Mouse (Mus musculus) MEL (cell line): Measurements from ENCODE around the gene Arid5b. TPM values are rescaled to one million over a fixed set of nuclear protein-coding genes. Genes with fewer than 3 reads are reported as not detected.

ENCODE experiments used
- DNase-seq: peaks from one replicate; pipeline ENCODE4 v3.0.0; 2011; ENCODE audit warnings: low read depth, low spot score
- H3K27ac ChIP-seq: 2 replicates; pipeline ENCODE4 v1.5.1; 2012; ENCODE audit warnings: low read depth, mild to moderate bottlenecking, control low read depth, low read length, moderate library complexity; ENCODE audit not compliant: control insufficient read depth
- H3K27me3 ChIP-seq, 2 experiments: fragments of 150-350 bp in 1 of 2; sonication (generic) in 1 of 2; 2 replicates each; pipeline ENCODE4 v1.6.1; 2012; ENCODE audit warnings: low read length in 2 of 2, mild to moderate bottlenecking in 2 of 2, improper control_type of control experiment in 1 of 2, moderate library complexity in 1 of 2; ENCODE audit not compliant: insufficient read depth in 2 of 2, control insufficient read depth in 1 of 2
- H3K36me3 ChIP-seq, 2 experiments: 2 replicates each; pipeline ENCODE4 v1.6.1; 2012 to 2014; ENCODE audit warnings: low read length in 2 of 2, improper control_type of control experiment in 1 of 2, inconsistent platforms in 1 of 2, mild to moderate bottlenecking in 1 of 2; ENCODE audit not compliant: insufficient read depth in 2 of 2, control insufficient read depth in 1 of 2
- H3K4me1 ChIP-seq, 2 experiments: fragments of 150-350 bp in 1 of 2; sonication (generic) in 1 of 2; 2 replicates each; pipeline ENCODE4 v1.6.1; 2012; ENCODE audit warnings: low read length in 2 of 2, improper control_type of control experiment in 1 of 2, mild to moderate bottlenecking in 1 of 2; ENCODE audit not compliant: insufficient read depth in 2 of 2, control insufficient read depth in 1 of 2
- H3K4me3 ChIP-seq, 2 experiments: fragments of 150-350 bp in 1 of 2; sonication (generic) in 1 of 2; 2 replicates each; pipeline ENCODE4 v1.5.1; 2012; ENCODE audit warnings: low read depth in 2 of 2, low read length in 2 of 2, mild to moderate bottlenecking in 2 of 2, moderate library complexity in 2 of 2, control low read depth in 1 of 2, improper control_type of control experiment in 1 of 2; ENCODE audit not compliant: control insufficient read depth in 1 of 2, insufficient read depth in 1 of 2
- H3K79me2 ChIP-seq: 2 replicates; pipeline ENCODE4 v1.6.1; 2012; ENCODE audit warnings: mild to moderate bottlenecking, low read length, moderate library complexity; ENCODE audit not compliant: control insufficient read depth, poor library complexity, insufficient read depth
- H3K9ac ChIP-seq: 2 replicates; pipeline ENCODE4 v1.6.1; 2012; ENCODE audit warnings: low read depth, mild to moderate bottlenecking, control low read depth, low read length, moderate library complexity; ENCODE audit not compliant: control insufficient read depth, poor library complexity, severe bottlenecking
- H3K9me3 ChIP-seq: fragments of 150-350 bp; sonication (generic); replicated peaks from 2 replicates; pipeline ENCODE4 v1.6.1; 2012; ENCODE audit warnings: mild to moderate bottlenecking, low read length, improper control_type of control experiment, moderate library complexity; ENCODE audit not compliant: insufficient read depth
- CHD1 ChIP-seq: IDR thresholded peaks from 2 replicates; pipeline ENCODE4 v1.6.1; 2012; ENCODE audit warnings: low read depth, mild to moderate bottlenecking, inconsistent platforms, low read length, improper control_type of control experiment
- CHD2 ChIP-seq: IDR thresholded peaks from 2 replicates; pipeline ENCODE4 v1.6.1; 2011; ENCODE audit warnings: low read length, improper control_type of control experiment
- CTCF ChIP-seq, 3 experiments: IDR thresholded peaks in 2 of 3; conservative IDR thresholded peaks in 1 of 3; 2 replicates each; pipeline ENCODE4 v1.5.1; 2011 to 2012; ENCODE audit warnings: low read length in 3 of 3, low read depth in 2 of 3, mild to moderate bottlenecking in 2 of 3, improper control_type of control experiment in 1 of 3, inconsistent platforms in 1 of 3, mixed read lengths in 1 of 3, moderate library complexity in 1 of 3; ENCODE audit not compliant: control insufficient read depth in 1 of 3, insufficient read depth in 1 of 3, poor library complexity in 1 of 3, severe bottlenecking in 1 of 3
- EP300 ChIP-seq, 2 experiments: IDR thresholded peaks; 2 replicates each; pipeline ENCODE4 v1.6.1; 2011; ENCODE audit warnings: improper control_type of control experiment in 2 of 2, low read length in 2 of 2, low read depth in 1 of 2, mild to moderate bottlenecking in 1 of 2
- ETS1 ChIP-seq: IDR thresholded peaks from 2 replicates; pipeline ENCODE4 v1.6.1; 2012; ENCODE audit warnings: low read depth, mild to moderate bottlenecking, inconsistent platforms, low read length, improper control_type of control experiment, moderate library complexity
- GATA1 ChIP-seq: IDR thresholded peaks from 2 replicates; pipeline ENCODE4 v1.6.1; 2011; ENCODE audit warnings: low read depth, low read length, improper control_type of control experiment
- KAT2A ChIP-seq: conservative IDR thresholded peaks from 2 replicates; pipeline ENCODE4 v1.6.1; 2012; ENCODE audit warnings: low read depth, low read length, improper control_type of control experiment, inconsistent platforms
- MAFK ChIP-seq: IDR thresholded peaks from 2 replicates; pipeline ENCODE4 v1.6.1; 2011; ENCODE audit warnings: low read depth, mild to moderate bottlenecking, low read length, improper control_type of control experiment, borderline replicate concordance
- MAX ChIP-seq: IDR thresholded peaks from 2 replicates; pipeline ENCODE4 v1.6.1; 2011; ENCODE audit warnings: low read length, improper control_type of control experiment
- MXI1 ChIP-seq: IDR thresholded peaks from 2 replicates; pipeline ENCODE4 v1.6.1; 2011; ENCODE audit warnings: mild to moderate bottlenecking, low read depth, low read length, improper control_type of control experiment
- MYC ChIP-seq: IDR thresholded peaks from 2 replicates; pipeline ENCODE4 v1.6.1; 2011; ENCODE audit warnings: low read depth, mild to moderate bottlenecking, low read length, improper control_type of control experiment, moderate library complexity
- NELFE ChIP-seq: IDR thresholded peaks from 2 replicates; pipeline ENCODE4 v1.6.1; 2011; ENCODE audit warnings: low read depth, low read length, improper control_type of control experiment
- NRF1 ChIP-seq: IDR thresholded peaks from 2 replicates; pipeline ENCODE4 v1.6.1; 2014; ENCODE audit warnings: low read depth, mild to moderate bottlenecking, inconsistent platforms, low read length, improper control_type of control experiment, moderate library complexity; ENCODE audit not compliant: poor library complexity, insufficient read depth, severe bottlenecking
- POLR2AphosphoS5 ChIP-seq: IDR thresholded peaks from 2 replicates; pipeline ENCODE4 v1.6.1; 2012; ENCODE audit warnings: low read depth, borderline replicate concordance, mild to moderate bottlenecking, inconsistent platforms, low read length, moderate library complexity, mixed read lengths
- RAD21 ChIP-seq: IDR thresholded peaks from 2 replicates; pipeline ENCODE4 v1.6.1; 2011; ENCODE audit warnings: mild to moderate bottlenecking, low read depth, low read length, improper control_type of control experiment
- RCOR1 ChIP-seq: IDR thresholded peaks from 2 replicates; pipeline ENCODE4 v1.6.1; 2012; ENCODE audit warnings: low read depth, mild to moderate bottlenecking, inconsistent platforms, low read length, improper control_type of control experiment
- SMC3 ChIP-seq: IDR thresholded peaks from 2 replicates; pipeline ENCODE4 v1.6.1; 2011; ENCODE audit warnings: low read depth, low read length, improper control_type of control experiment
- TBP ChIP-seq: IDR thresholded peaks from 2 replicates; pipeline ENCODE4 v1.8.0; 2011; ENCODE audit warnings: low read depth, low read length, improper control_type of control experiment
- polyA plus RNA-seq, 2 experiments: library from polyadenylated mRNA; stranded (reverse) in 1 of 2; unstranded in 1 of 2; fragments of >175 nt in 1 of 2; fragments of >200 nt in 1 of 2; gene quantifications; 2 replicates each; pipeline versions ENCODE4 v1.2.1 to v1.2.4; 2012; ENCODE audit warnings: low replicate concordance in 2 of 2, low read depth in 1 of 2; ENCODE audit not compliant: insufficient read length in 2 of 2, insufficient read depth in 1 of 2, missing spikeins in 1 of 2
- total RNA-seq: library from RNA; depleted of rRNA; stranded (reverse); fragments of 300-350 nt; gene quantifications from 2 replicates; pipeline ENCODE4 v1.2.3, GENCODE M21; 2012

The Arid5b gene
- total and polyA plus RNA-seq, 3 experiments, result 0.03 TPM; not detected in 2

DNA sequence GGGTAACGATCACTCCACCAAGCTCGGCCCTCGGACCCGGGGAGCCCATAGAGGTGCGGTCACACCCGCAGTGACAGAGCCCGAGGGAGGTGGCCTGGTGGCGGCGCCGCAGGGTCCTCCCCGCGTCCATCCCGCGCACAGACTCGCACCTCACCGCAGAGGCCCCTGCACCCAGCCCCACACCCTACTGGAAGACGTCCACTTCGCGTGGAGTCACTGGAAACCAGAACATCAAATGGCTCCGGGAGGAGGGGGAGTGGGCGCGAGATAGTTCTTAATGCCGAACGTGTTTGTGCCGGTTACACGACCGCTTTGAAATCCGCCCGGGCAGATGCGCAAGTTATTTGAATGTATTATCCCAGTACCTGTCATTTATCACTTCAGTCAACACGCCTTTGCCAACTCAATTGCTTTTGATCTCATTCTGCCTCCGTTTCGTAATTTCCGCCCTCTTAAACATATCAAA lies 1.5 kb downstream of the Arid5b start:
- Histone ChIP-seq H3K4me3 (peak overlapping the region; percentile 61 to 63), H3K9me3 (no peaks in the 10 kb centered on the region), H3K4me1 (no peaks in the 10 kb centered on the region), H3K27me3 (no peaks in the 10 kb centered on the region; a peak in 1 of 4 replicates), H3K27ac (no peak overlapping the region; the same call in 1 of the 2 replicates), H3K79me2 (no peaks in the 10 kb centered on the region), H3K9ac (peak overlapping the region; percentile 6), H3K36me3 (no peaks in the 10 kb centered on the region)
- peak; percentile 27 for DNase-seq
- TF ChIP-seq MAFK (no peak), CTCF (IDR thresholded peaks at IDR 0.05 in 2 of 3, conservative IDR thresholded peaks at IDR 0.05 in 1 of 3; ENCODE audit: control insufficient read depth in 1 of 3, insufficient read depth in 1 of 3, low read depth in 2 of 3, low read length in 3 of 3, poor library complexity in 1 of 3, severe bottlenecking in 1 of 3) (no peak), RCOR1 (no peak), TBP (no peak), NRF1 (no peak), EP300 (IDR thresholded peaks at IDR 0.05; ENCODE audit: low read depth in 1 of 2, low read length in 2 of 2) (no peak), ETS1 (no peak), CHD1 (no peak), KAT2A (no peak), MAX (no peak), CHD2 (no peak)

DNA sequence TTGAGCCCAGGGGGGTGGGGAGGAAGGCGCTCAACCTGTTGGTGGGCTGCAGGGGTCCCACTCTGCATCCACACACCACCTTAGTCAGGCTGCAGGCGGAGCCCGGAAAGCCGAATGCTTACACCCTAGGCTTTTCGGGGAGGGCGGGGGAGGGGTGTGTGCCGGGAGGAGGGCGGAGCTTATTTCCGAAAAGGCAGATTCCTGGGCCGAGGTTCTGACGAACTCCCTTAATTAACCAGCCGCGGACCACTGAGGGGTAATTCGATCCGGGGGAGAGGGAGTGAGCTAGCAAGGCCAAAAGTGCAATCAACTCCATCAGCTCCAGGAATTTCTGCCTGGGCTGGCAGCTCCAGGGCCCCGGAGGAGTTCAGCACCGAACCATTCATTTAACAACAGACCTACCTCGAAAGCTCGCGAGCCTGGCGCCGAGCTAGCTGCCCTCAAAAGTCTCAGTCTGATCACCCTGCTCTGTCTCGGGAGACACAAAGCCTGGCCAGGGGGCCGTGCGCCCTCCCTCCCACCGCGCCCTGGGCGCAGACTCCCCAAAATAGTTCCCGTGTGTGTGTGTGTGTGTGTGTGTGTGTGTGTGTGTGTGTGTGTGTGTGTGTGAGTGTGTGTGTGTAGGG lies 2.1 kb downstream of the Arid5b start:
- no peak for TF ChIP-seq MAX
- TF ChIP-seq EP300 (IDR thresholded peaks at IDR 0.05; ENCODE audit: low read depth in 1 of 2, low read length in 2 of 2), result no peak
- no peak for TF ChIP-seq SMC3
- no peak for TF ChIP-seq CHD1
- TF ChIP-seq RCOR1, result no peak
- TF ChIP-seq GATA1, result no peak
- TF ChIP-seq RAD21, result no peak
- TF ChIP-seq MXI1, result no peak
- TF ChIP-seq NELFE, result no peak
- TF ChIP-seq MYC, result no peak
- no peak for TF ChIP-seq POLR2AphosphoS5
- peak; percentile 36 for DNase-seq
- Histone ChIP-seq H3K9ac (peak overlapping the region; percentile 6), H3K9me3 (no peaks in the 10 kb centered on the region), H3K36me3 (no peaks in the 10 kb centered on the region), H3K27me3 (no peaks in the 10 kb centered on the region; a peak in 1 of 4 replicates), H3K4me1 (no peaks in the 10 kb centered on the region), H3K79me2 (no peaks in the 10 kb centered on the region), H3K4me3 (peak overlapping the region; percentile 61 to 63), H3K27ac (no peak overlapping the region)
